Mouse (Mus musculus) frontal cortex, postnatal 36 days (tissue): ENCODE measurements around the gene Thsd4.

ENCODE experiments used
- DNase-seq, 2 experiments: peaks; one replicate each; pipeline ENCODE4 v3.0.0; 2022; ENCODE audit warnings: low spot score in 2 of 2

The Thsd4 gene

GRCm38 (mm10) chr9:60148988-60149387, 372.9 kb downstream of the Thsd4 start:
- no peak for DNase-seq

- DNase-seq, result no peak
These were observed 374.4 kb downstream of the Thsd4 start for GRCm38 (mm10) chr9:60147401-60147800.

- DNase-seq, result peak; percentile 49 to 51
These were observed 378.0 kb downstream of the Thsd4 start for GRCm38 (mm10) chr9:60143816-60144215.

- DNase-seq, result peak in 1 of 2 experiments; percentile 13
These were observed 380.7 kb downstream of the Thsd4 start for GRCm38 (mm10) chr9:60141081-60141514.

GRCm38 (mm10) chr9:60140411-60140810, 381.4 kb downstream of the Thsd4 start:
- no peak for DNase-seq

GRCm38 (mm10) chr9:60139446-60139845, 382.4 kb downstream of the Thsd4 start:
- no peak for DNase-seq

GRCm38 (mm10) chr9:60129235-60129991, 392.4 kb downstream of the Thsd4 start:
- peak in 1 of 2 experiments; percentile 33 for DNase-seq

- no peak for DNase-seq
These were observed 394.9 kb downstream of the Thsd4 start for GRCm38 (mm10) chr9:60126961-60127360.

- DNase-seq, result no peak
These were observed 397.7 kb downstream of the Thsd4 start for GRCm38 (mm10) chr9:60124102-60124501.

- DNase-seq, result no peak
These were observed 398.8 kb downstream of the Thsd4 start for GRCm38 (mm10) chr9:60123066-60123465.

- no peak for DNase-seq
These were observed 402.0 kb downstream of the Thsd4 start for GRCm38 (mm10) chr9:60119846-60120245.

GRCm38 (mm10) chr9:60117831-60118230, 404.0 kb downstream of the Thsd4 start:
- no peak for DNase-seq

GRCm38 (mm10) chr9:60115711-60116247, 406.1 kb downstream of the Thsd4 start:
- DNase-seq, result no peak

- DNase-seq, result no peak
These were observed 406.5 kb downstream of the Thsd4 start for GRCm38 (mm10) chr9:60115306-60115705.

- DNase-seq, result no peak
These were observed 411.6 kb downstream of the Thsd4 start for GRCm38 (mm10) chr9:60110200-60110599.

GRCm38 (mm10) chr9:60106683-60107082, 415.2 kb downstream of the Thsd4 start:
- DNase-seq, result no peak

GRCm38 (mm10) chr9:60106106-60106505, 415.7 kb downstream of the Thsd4 start:
- DNase-seq, result no peak

GRCm38 (mm10) chr9:60094211-60094610, 427.6 kb downstream of the Thsd4 start:
- DNase-seq, result no peak

GRCm38 (mm10) chr9:60092428-60092827, 429.4 kb downstream of the Thsd4 start:
- no peak for DNase-seq

GRCm38 (mm10) chr9:60089441-60089840, 432.4 kb downstream of the Thsd4 start:
- peak in 1 of 2 experiments; percentile 7 for DNase-seq

- no peak for DNase-seq
These were observed 433.7 kb downstream of the Thsd4 start for GRCm38 (mm10) chr9:60088101-60088500.

GRCm38 (mm10) chr9:60082107-60082581, 439.7 kb downstream of the Thsd4 start:
- DNase-seq, result no peak

GRCm38 (mm10) chr9:60077761-60078160, 444.1 kb downstream of the Thsd4 start:
- no peak for DNase-seq
